Mouse (Mus musculus) myocyte (in vitro differentiated cells): ENCODE measurements around the gene Cib1. TPM values are rescaled to one million over a fixed set of nuclear protein-coding genes. Genes with fewer than 3 reads are reported as not detected.

Experiments used
- H3K27me3 ChIP-seq: one replicate; pipeline ENCODE4 v1.6.1; 2011; ENCODE audit not compliant: control insufficient read depth, insufficient read depth, insufficient read length
- H3K36me3 ChIP-seq: one replicate; pipeline ENCODE4 v1.6.1; 2011; ENCODE audit not compliant: control insufficient read depth, insufficient read depth
- H3K4me2 ChIP-seq: one replicate; pipeline ENCODE4 v1.6.1; 2011; ENCODE audit warnings: low read depth, control low read depth
- H3K4me3 ChIP-seq: one replicate; pipeline ENCODE4 v1.5.1; 2011; ENCODE audit warnings: mild to moderate bottlenecking, control low read depth, moderate library complexity
- H3K79me2 ChIP-seq: one replicate; pipeline ENCODE4 v1.6.1; 2011; ENCODE audit not compliant: control insufficient read depth, insufficient read depth
- H3ac ChIP-seq: one replicate; pipeline ENCODE4 v1.6.1; 2011; ENCODE audit not compliant: control insufficient read depth, insufficient read length
- CEBPB ChIP-seq: IDR thresholded peaks from 2 replicates; pipeline ENCODE4 v1.6.1; 2011; ENCODE audit warnings: mild to moderate bottlenecking, moderate library complexity; ENCODE audit not compliant: poor library complexity, insufficient read depth, severe bottlenecking
- E2F4 ChIP-seq: IDR thresholded peaks from one replicate; pipeline ENCODE4 v1.6.1; 2011; ENCODE audit warnings: mild to moderate bottlenecking, control low read depth, moderate library complexity; ENCODE audit not compliant: insufficient read depth
- MAX ChIP-seq: IDR thresholded peaks from one replicate; pipeline ENCODE4 v1.6.1; 2011; ENCODE audit warnings: low read depth, mild to moderate bottlenecking, control low read depth
- MYOD1 ChIP-seq, 3 experiments: IDR thresholded peaks; one replicate each; pipeline ENCODE4 v1.6.1; 2011; ENCODE audit warnings: control low read depth in 2 of 3, low read depth in 2 of 3, mild to moderate bottlenecking in 2 of 3, moderate library complexity in 1 of 3; ENCODE audit not compliant: insufficient read length in 2 of 3, control insufficient read depth in 1 of 3
- MYOG ChIP-seq, 3 experiments: IDR thresholded peaks; one replicate each; pipeline ENCODE4 v1.6.1; 2011; ENCODE audit warnings: control low read depth in 2 of 3, low read depth in 2 of 3, mild to moderate bottlenecking in 2 of 3; ENCODE audit not compliant: insufficient read length in 2 of 3, control insufficient read depth in 1 of 3, insufficient read depth in 1 of 3
- POLR2A ChIP-seq: IDR thresholded peaks from one replicate; pipeline ENCODE4 v1.6.1; 2011; ENCODE audit warnings: low read depth, mild to moderate bottlenecking, control low read depth, moderate library complexity; ENCODE audit not compliant: insufficient read length
- POLR2AphosphoS2 ChIP-seq: IDR thresholded peaks from one replicate; pipeline ENCODE4 v1.6.1; 2011; ENCODE audit warnings: low read depth, control low read depth; ENCODE audit not compliant: insufficient read length
- REST ChIP-seq: IDR thresholded peaks from one replicate; pipeline ENCODE4 v1.6.1; 2011; ENCODE audit warnings: mild to moderate bottlenecking, control low read depth, moderate library complexity; ENCODE audit not compliant: insufficient read depth, insufficient read length
- SRF ChIP-seq: IDR thresholded peaks from one replicate; pipeline ENCODE4 v1.6.1; 2011; ENCODE audit warnings: low read depth; ENCODE audit not compliant: control insufficient read depth, insufficient read length
- TCF12 ChIP-seq: IDR thresholded peaks from one replicate; pipeline ENCODE4 v1.6.1; 2011; ENCODE audit warnings: mild to moderate bottlenecking, control low read depth; ENCODE audit not compliant: poor library complexity, insufficient read depth, severe bottlenecking
- TCF3 ChIP-seq: IDR thresholded peaks from one replicate; pipeline ENCODE4 v1.6.1; 2011; ENCODE audit warnings: low read depth, control low read depth; ENCODE audit not compliant: insufficient read length
- USF1 ChIP-seq: IDR thresholded peaks from one replicate; pipeline ENCODE4 v1.6.1; 2011; ENCODE audit warnings: low read depth, mild to moderate bottlenecking, control low read depth, moderate library complexity
- polyA plus RNA-seq: library from polyadenylated mRNA; unstranded; fragments of >200 nt; fragmentation: generic; extraction: Trizol; gene quantifications from one replicate; pipeline ENCODE4 v1.2.1, GENCODE M21; 2012; ENCODE audit warnings: missing spikeins

Cib1 gene
- polyA plus RNA-seq, 1 experiment = 98.7 TPM

DNA sequence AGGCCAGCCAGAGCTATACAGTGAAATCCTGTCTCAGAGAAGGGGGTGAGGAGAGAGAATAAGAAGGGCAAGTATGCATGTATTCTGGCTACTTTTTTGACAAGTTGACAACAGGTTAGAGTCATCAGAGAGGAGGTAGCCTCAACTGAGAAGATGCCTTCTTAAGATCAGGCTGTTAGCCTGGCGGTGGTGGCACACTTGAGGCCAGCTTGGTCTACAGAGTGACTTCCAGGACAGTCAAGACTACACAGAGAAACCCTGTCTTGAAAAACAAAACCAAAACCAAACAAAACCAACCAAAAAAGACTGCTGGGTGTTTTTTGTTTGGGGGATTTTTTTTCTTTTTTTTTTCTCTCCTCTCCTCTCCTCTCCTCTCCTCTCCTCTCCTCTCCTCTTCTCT lies 49.1 kb downstream of the Cib1 start:
- no peak overlapping the region for H3K4me2 ChIP-seq
- TF ChIP-seq MAX = no peak
- no peak for TF ChIP-seq MYOD1 (IDR thresholded peaks at IDR 0.05; ENCODE audit: control insufficient read depth in 1 of 3, insufficient read length in 2 of 3, low read depth in 2 of 3)
- H3K79me2 ChIP-seq = peaks cover 15% of the 10 kb centered on the region
- H3K27me3 ChIP-seq = no peaks in the 10 kb centered on the region
- no peak overlapping the region for H3ac ChIP-seq
- no peak overlapping the region for H3K4me3 ChIP-seq
- no peaks in the 10 kb centered on the region for H3K36me3 ChIP-seq

DNA sequence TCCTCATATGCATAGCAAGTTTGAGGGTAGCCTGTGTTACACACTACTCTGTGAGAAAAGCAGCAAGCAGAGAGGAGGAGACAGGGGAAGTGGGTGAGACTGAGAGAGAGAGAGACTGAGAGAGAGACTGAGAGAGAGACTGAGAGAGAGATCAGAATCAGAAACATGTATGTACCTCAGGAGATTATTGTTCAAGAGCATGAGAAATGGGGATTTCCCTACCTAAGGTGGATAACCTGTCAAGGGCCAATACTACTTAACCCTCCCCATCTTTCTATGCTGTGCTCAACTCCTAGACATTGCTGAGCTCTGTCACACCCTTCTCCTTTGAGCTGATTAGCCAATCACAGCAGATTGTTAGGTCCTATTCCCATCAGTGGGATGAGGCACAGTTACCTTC lies 50.5 kb downstream of the Cib1 start:
- no peak overlapping the region for H3K4me3 ChIP-seq
- H3K36me3 ChIP-seq = no peaks in the 10 kb centered on the region
- H3K27me3 ChIP-seq = no peaks in the 10 kb centered on the region
- H3ac ChIP-seq = no peak overlapping the region
- H3K4me2 ChIP-seq = no peak overlapping the region
- peaks cover 2% of the 10 kb centered on the region for H3K79me2 ChIP-seq
- TF ChIP-seq REST = no peak
- TF ChIP-seq MYOD1 (IDR thresholded peaks at IDR 0.05; ENCODE audit: control insufficient read depth in 1 of 3, insufficient read length in 2 of 3, low read depth in 2 of 3) = no peak
- no peak for TF ChIP-seq TCF12

- no peak overlapping the region for H3K4me3 ChIP-seq
- no peaks in the 10 kb centered on the region for H3K79me2 ChIP-seq
- H3K4me2 ChIP-seq = no peak overlapping the region
- no peaks in the 10 kb centered on the region for H3K36me3 ChIP-seq
- H3K27me3 ChIP-seq = no peaks in the 10 kb centered on the region
- no peak overlapping the region for H3ac ChIP-seq
- TF ChIP-seq MYOG (IDR thresholded peaks at IDR 0.05; ENCODE audit: control insufficient read depth in 1 of 3, insufficient read depth in 1 of 3, insufficient read length in 2 of 3, low read depth in 2 of 3) = no peak
- no peak for TF ChIP-seq MYOD1 (IDR thresholded peaks at IDR 0.05; ENCODE audit: control insufficient read depth in 1 of 3, insufficient read length in 2 of 3, low read depth in 2 of 3)
- TF ChIP-seq USF1 = no peak
- no peak for TF ChIP-seq CEBPB
- no peak for TF ChIP-seq TCF3
- TF ChIP-seq POLR2A = no peak
- no peak for TF ChIP-seq POLR2AphosphoS2
- TF ChIP-seq REST = no peak
- TF ChIP-seq MAX = no peak
- TF ChIP-seq E2F4 = no peak
- TF ChIP-seq TCF12 = no peak
- no peak for TF ChIP-seq SRF
These were observed 51.5 kb downstream of the Cib1 start for GRCm38 (mm10) chr7:80181078-80181477.

- Histone ChIP-seq H3K4me3 (no peak overlapping the region), H3K79me2 (no peaks in the 10 kb centered on the region), H3K36me3 (no peaks in the 10 kb centered on the region), H3K27me3 (no peaks in the 10 kb centered on the region), H3K4me2 (no peak overlapping the region), H3ac (no peak overlapping the region)
- TF ChIP-seq SRF = no peak
- TF ChIP-seq TCF12 = no peak
- no peak for TF ChIP-seq MAX
- TF ChIP-seq TCF3 = no peak
- no peak for TF ChIP-seq REST
- TF ChIP-seq MYOD1 (IDR thresholded peaks at IDR 0.05; ENCODE audit: control insufficient read depth in 1 of 3, insufficient read length in 2 of 3, low read depth in 2 of 3) = no peak
- no peak for TF ChIP-seq MYOG (IDR thresholded peaks at IDR 0.05; ENCODE audit: control insufficient read depth in 1 of 3, insufficient read depth in 1 of 3, insufficient read length in 2 of 3, low read depth in 2 of 3)
- TF ChIP-seq POLR2AphosphoS2 = no peak
- TF ChIP-seq POLR2A = no peak
- TF ChIP-seq E2F4 = no peak
These were observed 52.4 kb downstream of the Cib1 start for GRCm38 (mm10) chr7:80180202-80180601.

- Histone ChIP-seq H3K27me3 (no peaks in the 10 kb centered on the region), H3ac (no peak overlapping the region), H3K4me3 (no peak overlapping the region), H3K4me2 (no peak overlapping the region), H3K79me2 (no peaks in the 10 kb centered on the region), H3K36me3 (no peaks in the 10 kb centered on the region)
- TF ChIP-seq REST (no peak), TCF12 (no peak), E2F4 (no peak), CEBPB (no peak), USF1 (no peak), SRF (no peak), POLR2AphosphoS2 (no peak), MYOG (IDR thresholded peaks at IDR 0.05; ENCODE audit: control insufficient read depth in 1 of 3, insufficient read depth in 1 of 3, insufficient read length in 2 of 3, low read depth in 2 of 3) (no peak), MAX (no peak), MYOD1 (IDR thresholded peaks at IDR 0.05; ENCODE audit: control insufficient read depth in 1 of 3, insufficient read length in 2 of 3, low read depth in 2 of 3) (no peak), POLR2A (no peak), TCF3 (no peak)
These were observed 52.8 kb downstream of the Cib1 start for GRCm38 (mm10) chr7:80179790-80180189.
